Mouse (Mus musculus) midbrain, embryonic 10.5 days (tissue): ENCODE measurements around the gene Mblac2. TPM values are rescaled to one million over a fixed set of nuclear protein-coding genes. Genes with fewer than 3 reads are reported as not detected.

Experiments
- DNase-seq: peaks from one replicate; pipeline ENCODE4 v3.0.0-alpha.2; 2017; ENCODE audit warnings: low spot score
- H3K27ac ChIP-seq: fragments of 300-500 bp; sonication (generic); replicated peaks from 2 replicates; pipeline ENCODE4 v1.5.1; 2016; ENCODE audit warnings: mild to moderate bottlenecking
- H3K27me3 ChIP-seq: fragments of 300-500 bp; sonication (generic); 2 replicates; pipeline ENCODE4 v1.6.1; 2016; ENCODE audit warnings: low read depth, mild to moderate bottlenecking; ENCODE audit not compliant: poor library complexity, severe bottlenecking
- H3K36me3 ChIP-seq: fragments of 300-500 bp; sonication (generic); 2 replicates; pipeline ENCODE4 v1.6.1; 2016; ENCODE audit warnings: mild to moderate bottlenecking, moderate library complexity
- H3K4me1 ChIP-seq: fragments of 300-500 bp; sonication (generic); 2 replicates; pipeline ENCODE4 v1.6.1; 2016
- H3K4me3 ChIP-seq: fragments of 300-500 bp; sonication (generic); 2 replicates; pipeline ENCODE4 v1.5.1; 2016; ENCODE audit warnings: mild to moderate bottlenecking, moderate library complexity
- H3K9me3 ChIP-seq: fragments of 300-500 bp; sonication (generic); replicated peaks from 2 replicates; pipeline ENCODE4 v1.6.1; 2016; ENCODE audit warnings: mild to moderate bottlenecking
- WGBS: fragments of 180-500 bp; shearing (Covaris S2); methylation state at CpG from one replicate; pipeline ENCODE4 v1.1.7; 2016; 5-methylcytosine and 5-hydroxymethylcytosine counted together
- polyA plus RNA-seq: library from polyadenylated mRNA; unstranded; fragments of >200 nt; fragmentation: Nextera tagmentation; extraction: Ambion mirVana; gene quantifications from 2 replicates; pipeline ENCODE4 v1.2.1, GENCODE M21; 2016

Mblac2 gene
- polyA plus RNA-seq, 1 experiment from 2014 or later = 4.5 TPM

DNA sequence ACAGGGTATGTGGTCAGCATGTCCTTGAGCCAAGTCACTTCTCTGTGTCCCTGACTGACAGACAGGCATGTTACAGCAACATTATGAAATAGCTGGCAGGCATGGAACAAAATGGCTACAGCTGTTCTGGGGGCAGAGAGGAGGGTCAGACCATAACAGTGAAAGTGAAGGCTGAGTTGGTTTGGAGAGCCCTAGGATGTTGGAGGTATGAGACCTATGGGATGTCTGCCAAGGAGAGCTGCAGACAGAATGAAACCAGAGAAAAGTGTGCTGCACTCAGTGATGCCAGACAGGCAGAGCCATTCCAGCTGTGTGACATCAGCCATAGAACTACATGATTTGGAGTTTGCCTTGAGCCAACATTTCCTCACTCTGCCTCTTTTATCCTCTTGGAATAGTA, 43.7 kb downstream of the Mblac2 start:
- H3K4me1 ChIP-seq = no peaks in the 10 kb centered on the region
- DNase-seq = no peak
- H3K9me3 ChIP-seq = no peaks in the 10 kb centered on the region
- no peak overlapping the region for H3K27ac ChIP-seq
- H3K4me3 ChIP-seq = no peak overlapping the region
- H3K27me3 ChIP-seq = no peaks in the 10 kb centered on the region
- H3K36me3 ChIP-seq = no peaks in the 10 kb centered on the region

DNA sequence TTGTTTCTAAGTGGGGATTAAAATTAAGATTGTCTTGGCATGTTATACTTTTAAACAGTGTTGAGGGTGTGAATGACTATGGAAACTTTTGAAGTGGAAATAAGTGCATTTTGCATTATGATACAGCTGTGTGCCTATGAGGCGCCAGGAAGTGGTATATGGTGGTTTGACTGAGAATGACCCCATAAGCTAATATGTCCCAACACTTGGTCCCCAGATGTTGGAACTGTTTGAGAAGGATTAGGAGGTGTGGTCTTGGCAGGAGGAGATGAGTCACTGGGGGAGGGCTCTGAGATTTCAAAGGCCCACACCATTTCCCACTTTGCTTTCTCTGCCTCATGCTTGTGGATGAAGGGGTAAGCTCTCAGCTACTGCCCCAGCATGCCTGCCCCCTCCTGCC, 44.2 kb downstream of the Mblac2 start:
- Histone ChIP-seq H3K9me3 (no peaks in the 10 kb centered on the region), H3K4me3 (no peak overlapping the region), H3K27ac (no peak overlapping the region), H3K4me1 (no peaks in the 10 kb centered on the region), H3K36me3 (no peaks in the 10 kb centered on the region), H3K27me3 (no peaks in the 10 kb centered on the region)
- 84% methylated on average over 1 of the region's 1 CpGs for WGBS
- no peak for DNase-seq

DNA sequence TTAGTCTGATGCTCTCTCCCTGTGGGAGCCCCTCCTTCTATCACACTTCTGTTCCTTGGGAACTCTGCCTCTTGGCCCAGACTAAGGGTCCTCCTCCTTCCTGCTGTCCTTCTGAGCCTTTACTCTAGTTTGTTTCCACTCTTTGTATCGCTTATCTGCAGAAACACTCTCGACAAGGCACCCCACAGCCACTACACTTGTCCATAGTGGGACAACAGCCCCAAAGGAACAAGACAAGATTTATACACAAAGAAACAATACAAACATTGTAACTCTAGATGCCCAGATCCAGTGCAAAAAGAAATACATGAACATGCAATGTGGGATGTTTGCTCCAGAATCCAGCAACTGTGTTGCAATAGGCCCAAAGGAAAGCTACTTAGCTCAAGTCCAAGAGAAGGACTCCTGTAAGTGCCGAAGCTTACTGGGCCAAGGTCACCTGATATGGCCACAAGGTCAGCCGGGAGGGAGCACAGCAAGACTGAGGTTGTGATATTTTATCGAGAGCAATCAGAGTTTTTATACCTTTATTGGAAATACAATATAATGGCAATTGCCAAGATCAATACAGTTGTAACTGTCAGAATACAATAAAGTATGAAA, 46.0 kb downstream of the Mblac2 start:
- no peaks in the 10 kb centered on the region for H3K36me3 ChIP-seq
- no peak for DNase-seq
- H3K27me3 ChIP-seq = no peaks in the 10 kb centered on the region
- no peaks in the 10 kb centered on the region for H3K4me1 ChIP-seq
- H3K4me3 ChIP-seq = no peak overlapping the region
- no peak overlapping the region for H3K27ac ChIP-seq
- no peaks in the 10 kb centered on the region for H3K9me3 ChIP-seq
- 92% methylated on average over 5 of the region's 5 CpGs for WGBS

DNA sequence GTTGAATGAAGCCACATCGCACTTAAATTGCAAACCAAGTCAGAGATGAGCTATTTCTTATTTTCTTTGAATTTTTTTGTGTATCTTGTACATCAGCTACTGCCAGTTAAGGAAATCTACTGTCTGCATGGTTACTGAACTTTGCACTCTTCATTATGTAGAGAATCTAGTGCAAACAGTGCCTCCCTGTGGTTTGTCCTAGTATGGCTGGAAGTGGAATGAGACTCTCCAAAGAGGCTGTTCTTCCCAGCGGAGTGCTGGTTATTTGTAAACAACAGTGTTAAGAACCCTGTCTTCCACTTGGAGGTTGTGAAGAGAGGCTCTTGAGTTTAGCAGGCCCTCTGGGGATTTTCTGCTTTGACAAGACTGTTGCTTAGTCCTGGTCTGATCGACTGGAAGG, 49.2 kb downstream of the Mblac2 start:
- Histone ChIP-seq H3K36me3 (no peaks in the 10 kb centered on the region), H3K27ac (no peak overlapping the region), H3K9me3 (no peaks in the 10 kb centered on the region), H3K4me1 (no peaks in the 10 kb centered on the region), H3K27me3 (no peaks in the 10 kb centered on the region), H3K4me3 (no peak overlapping the region)
- WGBS = 37% methylated on average over 3 of the region's 3 CpGs
- DNase-seq = peak; percentile 46

DNA sequence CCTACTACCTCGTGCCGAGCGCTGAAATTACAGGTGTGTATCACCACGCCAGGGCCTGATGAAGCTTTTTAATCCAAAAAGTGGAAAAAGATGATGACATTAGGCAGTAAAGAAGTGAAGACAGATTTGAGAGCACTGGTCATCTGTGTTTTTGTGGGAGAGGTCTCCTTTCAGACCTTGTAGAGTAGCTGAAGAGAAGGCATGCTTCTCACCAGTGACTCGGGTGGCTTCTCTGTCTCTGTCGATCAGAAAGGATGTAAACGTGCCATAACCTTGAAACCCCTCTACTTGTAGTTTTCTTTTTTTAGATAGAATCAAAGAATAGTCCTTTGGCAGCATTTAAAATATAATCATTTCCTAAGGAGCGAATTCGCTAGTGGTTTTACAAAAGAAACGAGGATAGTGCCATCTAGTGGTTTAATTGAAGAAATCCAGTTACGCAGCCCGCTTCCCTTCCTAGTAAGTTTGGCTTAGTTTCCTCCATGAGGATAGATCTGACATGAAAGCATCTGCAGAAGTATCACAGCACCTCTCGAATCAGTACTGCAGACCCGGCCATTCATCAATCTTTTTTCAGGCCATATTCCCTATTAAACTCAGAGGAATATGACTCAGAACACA, 50.5 kb downstream of the Mblac2 start:
- peak; percentile 39 for DNase-seq
- no peak overlapping the region for H3K27ac ChIP-seq
- H3K9me3 ChIP-seq = no peaks in the 10 kb centered on the region
- no peaks in the 10 kb centered on the region for H3K27me3 ChIP-seq
- no peaks in the 10 kb centered on the region for H3K36me3 ChIP-seq
- no peak overlapping the region for H3K4me3 ChIP-seq
- no peaks in the 10 kb centered on the region for H3K4me1 ChIP-seq
- 33% methylated on average over 14 of the region's 14 CpGs for WGBS

DNA sequence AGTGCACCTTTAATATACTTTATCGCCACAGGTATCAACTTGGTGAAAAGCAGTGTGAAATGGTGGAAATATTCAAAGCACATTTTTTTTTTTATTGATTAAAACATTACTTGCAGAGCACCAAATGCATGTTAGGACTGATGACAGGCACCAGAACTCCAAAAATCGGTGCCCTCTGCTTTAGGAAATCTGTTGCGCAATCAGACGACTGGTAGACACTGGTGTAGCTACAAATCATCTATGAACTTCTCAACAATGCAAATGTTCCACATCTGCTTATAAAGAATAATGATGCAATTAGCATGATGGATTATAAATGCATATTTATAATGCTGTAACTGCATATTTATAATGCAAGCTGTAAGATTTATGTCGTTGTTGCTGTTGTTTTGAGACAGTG, 53.0 kb downstream of the Mblac2 start:
- DNase-seq = no peak
- H3K27ac ChIP-seq = no peak overlapping the region
- H3K4me3 ChIP-seq = no peak overlapping the region
- H3K9me3 ChIP-seq = no peaks in the 10 kb centered on the region
- H3K36me3 ChIP-seq = no peaks in the 10 kb centered on the region
- WGBS = 91% methylated on average over 5 of the region's 5 CpGs
- no peaks in the 10 kb centered on the region for H3K27me3 ChIP-seq
- no peaks in the 10 kb centered on the region for H3K4me1 ChIP-seq

DNA sequence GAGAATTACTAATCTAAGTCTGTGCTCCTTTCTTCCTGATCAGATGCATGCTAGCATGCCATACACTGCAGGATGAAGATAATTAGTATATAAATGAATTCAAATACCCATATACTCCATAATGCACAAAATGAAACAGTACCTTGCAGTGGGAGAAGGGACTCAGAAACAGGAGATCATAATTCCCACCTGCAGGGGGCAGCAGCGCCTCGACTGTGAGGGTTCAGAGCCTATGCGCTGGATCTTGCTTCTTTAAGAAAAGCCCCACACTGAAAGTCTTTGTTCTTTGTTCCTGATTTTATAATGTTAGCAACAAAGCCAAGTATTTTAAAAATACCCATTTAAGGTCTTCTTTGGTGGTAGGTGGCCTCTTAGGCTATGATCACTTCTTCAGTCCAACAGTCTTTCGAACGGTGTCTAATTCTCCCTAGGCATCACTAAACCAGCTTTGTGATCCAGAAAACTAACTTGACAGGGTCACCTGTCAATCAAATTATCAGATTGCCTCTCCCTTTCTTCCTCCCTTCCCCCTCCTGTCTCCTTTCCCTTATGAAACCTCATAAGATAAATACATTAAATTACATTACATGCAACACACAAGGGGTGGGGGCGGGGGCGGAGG, 56.0 kb downstream of the Mblac2 start:
- Histone ChIP-seq H3K4me3 (no peak overlapping the region), H3K27me3 (no peaks in the 10 kb centered on the region), H3K9me3 (no peaks in the 10 kb centered on the region), H3K36me3 (no peaks in the 10 kb centered on the region), H3K27ac (no peak overlapping the region), H3K4me1 (no peaks in the 10 kb centered on the region)
- peak; percentile 27 for DNase-seq
- 82% methylated on average over 7 of the region's 7 CpGs for WGBS

- Histone ChIP-seq H3K27ac (no peak overlapping the region), H3K36me3 (no peaks in the 10 kb centered on the region), H3K27me3 (no peaks in the 10 kb centered on the region), H3K9me3 (no peaks in the 10 kb centered on the region), H3K4me3 (no peak overlapping the region), H3K4me1 (no peaks in the 10 kb centered on the region)
- WGBS = 87% methylated on average over 3 of the region's 3 CpGs
- DNase-seq = no peak
Observed at GRCm38 (mm10) chr13:81776217-81776616, 65.1 kb downstream of the Mblac2 start.

GRCm38 (mm10) chr13:81782475-81782874, 71.3 kb downstream of the Mblac2 start:
- H3K9me3 ChIP-seq = no peaks in the 10 kb centered on the region
- H3K36me3 ChIP-seq = peaks cover 15% of the 10 kb centered on the region
- DNase-seq = no peak
- H3K4me3 ChIP-seq = peak overlapping the region; percentile 84
- H3K27ac ChIP-seq = peak overlapping the region; percentile 99
- peaks cover 27% of the 10 kb centered on the region for H3K4me1 ChIP-seq
- H3K27me3 ChIP-seq = no peaks in the 10 kb centered on the region
- 54% methylated on average over 9 of the region's 9 CpGs for WGBS

GRCm38 (mm10) chr13:81782971-81783404, 71.8 kb downstream of the Mblac2 start, which contains the start of gene Cetn3:
Cetn3 (plus strand) TSS chr13:81783077.
- Histone ChIP-seq H3K4me1 (peaks cover 27% of the 10 kb centered on the region), H3K27me3 (no peaks in the 10 kb centered on the region), H3K9me3 (no peaks in the 10 kb centered on the region), H3K4me3 (peak within 1 kb of the TSS; percentile 84), H3K27ac (peak within 1 kb of the TSS; percentile 99), H3K36me3 (peaks cover 19% of the 10 kb centered on the region)
- peak; percentile 92 for DNase-seq
- WGBS = under 1% methylated on average over 29 of the region's 29 CpGs

DNA sequence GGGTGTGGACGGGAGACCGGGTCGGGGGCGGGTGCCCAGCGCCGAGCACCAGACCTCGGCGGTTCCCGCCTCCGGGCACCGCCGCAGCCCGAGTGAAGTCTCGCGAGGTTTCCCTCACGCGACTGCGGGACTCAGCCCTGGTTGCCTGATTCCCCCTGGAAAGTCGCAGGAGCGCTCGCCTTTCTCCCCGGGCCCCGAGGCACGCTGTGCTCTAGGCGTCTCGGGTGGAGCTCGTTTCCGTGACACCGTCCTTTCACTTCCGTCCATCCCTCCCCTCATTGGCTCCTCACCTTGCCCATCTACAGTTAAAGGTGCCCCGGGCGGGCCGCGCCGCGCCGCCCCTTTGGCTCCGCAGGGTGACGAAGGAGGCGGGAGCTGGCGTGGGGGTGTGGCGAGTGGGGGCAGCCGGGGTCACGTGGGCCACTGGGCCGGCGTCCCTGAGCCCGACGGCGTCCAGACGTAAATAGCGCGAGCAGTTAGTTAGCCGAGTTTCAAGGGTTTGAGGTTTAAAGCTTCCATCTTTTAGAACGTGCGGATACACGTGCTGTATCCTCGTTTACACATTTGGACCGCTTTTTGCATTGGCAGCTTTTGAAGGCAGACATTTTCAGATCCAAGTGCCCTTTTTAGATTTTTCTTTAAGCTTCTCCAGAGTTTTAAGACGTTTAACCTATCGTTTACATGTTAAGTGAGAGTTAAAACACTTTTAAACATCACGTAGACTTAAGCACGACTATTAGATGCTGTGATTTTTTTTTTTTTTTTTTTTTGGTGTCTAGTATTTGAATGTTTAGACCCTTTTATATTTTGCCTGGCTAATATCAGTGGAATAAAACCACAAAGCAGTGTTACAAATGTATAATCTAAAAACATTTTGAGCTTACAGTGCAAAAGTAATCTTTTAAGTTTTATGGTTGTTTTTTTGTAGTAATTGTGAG, 72.5 kb downstream of the Mblac2 start:
- Histone ChIP-seq H3K4me3 (peak overlapping the region; percentile 84), H3K27ac (peak overlapping the region; percentile 99), H3K9me3 (no peaks in the 10 kb centered on the region), H3K4me1 (peaks cover 27% of the 10 kb centered on the region), H3K27me3 (no peaks in the 10 kb centered on the region), H3K36me3 (peaks cover 26% of the 10 kb centered on the region)
- under 1% methylated on average over 62 of the region's 62 CpGs for WGBS
- peak; percentile 98 for DNase-seq

- no peaks in the 10 kb centered on the region for H3K9me3 ChIP-seq
- H3K4me3 ChIP-seq = no peak overlapping the region
- peaks cover 27% of the 10 kb centered on the region for H3K4me1 ChIP-seq
- H3K27me3 ChIP-seq = no peaks in the 10 kb centered on the region
- WGBS = 83% methylated on average over 11 of the region's 11 CpGs
- H3K27ac ChIP-seq = no peak overlapping the region
- DNase-seq = no peak
- peaks cover 47% of the 10 kb centered on the region for H3K36me3 ChIP-seq
Observed at GRCm38 (mm10) chr13:81785766-81786480, 74.8 kb downstream of the Mblac2 start.
